Mouse (Mus musculus) heart, postnatal 0 days (tissue): ENCODE measurements around the gene Rpia.

ENCODE experiments used
- CTCF ChIP-seq: IDR thresholded peaks from 2 replicates; pipeline ENCODE4 v1.5.1; 2016; ENCODE audit warnings: antibody characterized with exemption, control low read depth, low read depth
- EP300 ChIP-seq: IDR thresholded peaks from 2 replicates; pipeline ENCODE4 v1.6.1; 2016; ENCODE audit warnings: antibody characterized with exemption, low read depth

- no peak for TF ChIP-seq CTCF
- TF ChIP-seq EP300: no peak
These were observed 28.2 kb downstream of the Rpia start for GRCm38 (mm10) chr6:70763881-70764280.
